Mouse (Mus musculus) inflammation-experienced regulatory T-cells, adult 6 months (primary cell): Measurements from ENCODE around the gene Ccdc171. TPM values are rescaled to one million over a fixed set of nuclear protein-coding genes. Genes with fewer than 3 reads are reported as not detected.
"Not testable (repeated sequence)": the region's sequence is repeated elsewhere in the genome, so short reads cannot be mapped to it uniquely, and the experiment has no call there.

Source experiments
- ATAC-seq: one replicate; pipeline ENCODE4 v1.8.0; 2017
- polyA plus RNA-seq, 3 experiments: library from polyadenylated mRNA; unstranded; fragments of 100-300 nt; shearing (Covaris generic); gene quantifications; one replicate each; pipeline ENCODE4 v1.2.1; 2017

Gene Ccdc171
- 10 to 100 TPM in 2 of 3 experiments, 1 to 10 TPM in 1; 6.4 to 15.4 (median 14.2) TPM for polyA plus RNA-seq

DNA sequence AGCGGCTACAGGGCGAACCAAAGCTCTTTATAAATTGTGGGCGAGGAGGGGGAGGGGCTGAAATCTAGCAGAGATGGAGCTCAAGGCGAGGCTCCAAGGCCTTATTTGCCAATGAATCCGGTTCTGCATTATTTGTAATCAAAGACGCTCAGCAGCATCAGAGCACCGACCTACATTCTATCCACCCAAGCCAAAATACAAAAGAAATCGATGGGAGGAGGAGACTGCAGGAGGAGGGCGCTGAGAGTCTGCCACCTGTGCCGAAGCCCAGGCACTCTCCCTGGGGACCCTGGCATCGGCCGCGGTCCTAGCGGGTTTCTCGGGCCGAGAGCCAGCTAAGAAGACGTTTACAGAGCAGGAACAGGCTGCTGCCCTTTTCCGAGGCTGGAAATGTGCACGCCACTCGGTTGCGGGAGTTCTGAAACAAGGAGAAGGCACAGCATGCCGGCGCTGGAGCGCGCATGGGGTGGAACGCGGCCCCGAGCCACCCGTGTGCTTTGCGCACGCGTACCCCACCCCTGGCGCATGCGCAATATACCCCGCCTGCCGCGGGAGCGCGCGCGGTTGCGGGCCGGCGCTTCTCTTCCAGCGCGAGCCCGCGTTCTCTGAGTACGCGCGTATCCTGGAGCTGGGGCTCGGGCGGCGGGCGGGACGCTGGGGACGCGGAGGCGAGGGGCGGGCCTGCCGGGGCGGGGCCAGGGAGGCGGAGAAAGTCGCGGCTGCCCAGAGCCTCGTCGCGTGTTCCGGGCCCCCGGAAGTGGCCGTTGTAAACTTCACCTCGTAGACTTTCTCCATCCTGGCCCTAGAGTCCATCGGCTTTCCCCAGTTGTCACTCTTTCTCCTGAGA lies at the start of gene Ccdc171:
Gene Ccdc171 (plus strand): TSS at position 703 of the 847 bp plus-strand sequence.
- peak; percentile 87 for ATAC-seq

DNA sequence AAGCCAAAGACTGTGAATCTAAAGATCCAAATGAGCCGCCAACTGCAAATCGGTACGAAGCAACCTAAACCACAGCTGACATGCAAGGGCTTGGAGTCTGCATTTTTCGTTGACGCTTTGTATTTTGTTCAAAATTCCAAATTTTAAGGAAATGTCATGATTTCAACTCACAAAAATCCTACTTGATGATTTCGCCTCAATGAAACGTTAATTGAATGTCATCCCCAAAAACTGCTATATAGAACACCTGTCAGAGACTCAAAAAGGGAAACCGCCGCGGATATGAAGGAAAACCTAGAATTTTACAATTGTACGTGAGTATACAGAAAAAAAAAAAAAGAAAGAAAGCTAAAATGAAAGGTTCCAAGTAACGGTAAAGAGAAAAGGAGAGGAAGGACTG lies 40.1 kb upstream of the Ccdc171 start:
- no peak for ATAC-seq

DNA sequence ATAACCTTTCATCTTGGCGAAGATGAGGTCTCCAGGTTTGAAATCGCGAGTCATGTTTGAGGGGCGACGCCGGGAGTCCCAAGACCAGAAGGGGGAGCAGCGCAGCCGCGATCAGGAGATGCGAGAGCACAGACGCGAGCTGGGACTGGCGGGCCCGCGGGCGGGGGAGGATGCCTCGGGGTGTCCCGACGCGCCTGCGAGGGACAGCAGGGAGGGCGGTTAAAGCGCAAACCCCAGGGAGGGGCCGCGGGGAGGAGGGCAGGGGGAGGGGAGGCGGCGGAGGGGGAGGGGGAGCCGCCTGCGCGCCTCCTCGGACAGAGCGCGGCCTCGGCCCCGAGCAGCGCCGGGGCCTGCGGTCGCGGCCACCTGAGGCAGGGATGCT lies 39.6 kb upstream of the Ccdc171 start:
- peak; percentile 79 for ATAC-seq

DNA sequence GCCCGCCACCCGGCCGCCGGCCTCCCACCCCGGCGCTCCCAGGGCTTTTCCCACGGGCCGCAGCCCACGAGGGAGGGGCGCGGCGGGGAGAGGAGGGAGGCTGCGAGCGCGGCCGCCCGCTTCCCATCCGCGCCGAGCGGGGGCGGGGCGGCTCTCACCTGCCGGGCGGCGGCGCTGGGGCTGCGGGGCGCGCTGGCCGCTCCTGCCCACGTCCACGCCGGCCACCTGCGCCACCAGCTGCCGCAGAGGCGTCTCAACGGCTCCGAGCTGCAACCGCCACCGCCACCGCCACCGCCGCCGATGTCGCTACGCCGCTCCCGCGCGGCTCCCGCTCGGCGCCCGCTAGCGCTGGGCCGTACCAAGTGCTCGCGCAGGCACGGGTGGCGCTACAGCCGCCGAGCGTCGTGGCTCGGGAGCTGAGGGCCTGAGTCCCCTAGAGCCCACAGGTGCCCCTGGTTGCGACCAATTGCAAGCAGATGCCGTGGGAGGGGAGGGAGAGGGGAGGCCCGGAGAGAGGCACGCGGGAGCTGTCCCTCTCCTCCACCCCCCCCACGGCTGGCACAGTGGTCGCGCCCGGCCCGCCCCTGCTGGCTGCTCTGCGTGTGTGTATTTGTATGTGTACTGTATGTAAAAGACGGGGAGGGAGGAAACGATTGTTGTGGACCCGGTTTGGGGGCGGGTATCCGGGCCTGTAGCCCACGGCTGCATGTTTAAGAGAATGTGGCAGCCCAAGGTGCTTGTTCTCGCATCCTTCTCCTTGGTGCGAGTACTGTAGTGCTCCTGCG lies 39.0 kb upstream of the Ccdc171 start, which contains the start of gene Psip1:
Gene Psip1 (minus strand): TSS at position 343 of the 785 bp plus-strand sequence.
- ATAC-seq, result peak; percentile 82

DNA sequence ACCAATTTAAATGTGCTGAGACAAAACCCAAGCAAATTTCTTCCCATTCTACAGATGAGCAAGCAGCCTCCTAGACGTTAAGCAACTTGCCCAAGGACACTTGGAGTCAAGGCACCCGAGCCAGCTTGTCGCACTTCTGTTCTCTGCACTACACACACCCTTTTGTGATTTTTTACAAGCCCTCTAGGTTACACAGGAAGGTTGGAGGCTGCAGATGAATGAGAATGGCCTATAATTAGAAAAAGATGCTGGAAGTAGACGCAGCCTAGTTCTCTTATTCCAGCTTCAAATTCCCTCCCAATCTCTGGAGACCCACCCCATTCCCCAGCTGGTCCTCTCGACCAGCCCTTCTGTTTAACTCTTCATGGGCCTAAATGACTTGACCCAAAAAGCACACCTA lies 36.2 kb upstream of the Ccdc171 start:
- no peak for ATAC-seq

DNA sequence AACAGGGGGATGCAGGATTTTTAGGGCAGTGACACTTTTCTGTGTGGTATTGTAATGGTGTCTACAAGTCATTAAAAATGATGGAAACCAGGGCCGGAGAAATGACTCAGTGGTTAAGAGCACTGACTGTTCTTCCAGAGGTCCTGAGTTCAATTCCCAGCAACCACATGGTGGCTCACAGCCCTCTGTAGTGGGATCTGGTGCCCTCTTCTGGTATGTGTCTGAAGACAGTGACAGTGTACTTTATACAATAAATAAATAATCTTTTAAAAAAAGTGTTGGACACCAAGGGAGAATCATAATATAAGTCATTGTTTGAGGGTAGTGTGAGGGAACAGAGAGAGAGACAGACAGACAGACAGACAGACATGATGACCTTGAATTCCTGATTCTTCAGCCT lies 32.2 kb upstream of the Ccdc171 start:
- ATAC-seq, result no peak

DNA sequence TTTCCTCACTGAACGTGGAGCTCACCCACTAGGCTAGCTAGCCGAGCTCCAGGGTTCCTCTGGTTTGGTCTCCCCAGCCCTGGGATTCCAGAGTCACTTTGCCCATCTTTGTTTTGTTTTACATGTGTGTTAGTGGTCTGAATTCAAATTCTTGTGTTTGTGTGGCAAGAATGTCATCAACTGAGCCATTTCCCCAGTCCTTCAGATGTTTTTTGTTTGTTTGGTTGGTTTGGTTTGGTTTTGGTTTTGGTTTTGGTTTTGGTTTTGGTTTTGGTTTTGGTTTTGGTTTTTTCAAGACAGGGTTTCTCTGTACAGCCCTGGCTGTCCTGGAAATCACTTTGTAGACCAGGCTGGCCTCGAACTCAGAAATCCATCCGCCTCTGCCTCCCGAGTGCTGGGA lies 28.3 kb upstream of the Ccdc171 start:
- ATAC-seq, result peak; percentile 41

DNA sequence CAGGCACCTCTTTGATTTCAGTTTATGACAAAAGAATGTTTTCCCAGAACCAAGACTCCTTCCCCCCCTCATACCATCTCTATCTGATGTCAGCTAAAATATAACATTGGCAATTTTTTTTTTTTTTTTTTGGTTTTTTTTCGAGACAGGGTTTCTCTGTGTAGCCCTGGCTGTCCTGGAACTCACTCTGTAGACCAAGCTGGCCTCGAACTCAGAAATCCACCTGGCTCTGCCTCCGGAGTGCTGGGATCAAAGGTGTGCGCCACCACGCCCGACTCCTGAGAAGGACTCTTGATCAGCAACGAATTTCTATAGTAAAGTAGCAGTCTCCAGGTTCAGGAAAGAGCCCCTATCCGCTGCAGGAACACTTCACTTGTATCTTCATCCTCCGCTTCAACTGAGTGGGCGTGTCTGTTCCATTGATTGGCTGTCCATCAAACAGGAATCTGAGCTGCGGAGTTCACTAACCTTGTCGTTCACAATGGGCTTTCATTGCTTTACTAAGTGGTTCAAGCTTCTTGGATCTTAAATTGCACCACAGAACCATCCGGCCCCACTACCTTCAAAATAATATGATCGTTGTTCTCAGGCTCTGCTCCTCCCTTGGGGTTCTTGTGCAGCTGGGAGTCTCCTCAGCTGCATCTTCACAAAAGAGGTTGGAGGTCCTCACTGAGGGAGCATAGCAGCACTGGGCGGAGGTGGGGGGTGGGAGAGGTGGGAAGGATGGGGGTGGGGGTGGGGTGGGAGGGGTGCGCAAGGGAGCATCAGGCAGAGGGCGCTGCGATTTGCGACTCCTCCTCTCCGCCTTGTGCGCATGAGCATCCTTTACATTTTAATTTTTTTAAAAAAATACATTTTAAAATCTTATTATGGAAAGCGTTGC lies 24.9 kb upstream of the Ccdc171 start:
- ATAC-seq, result no peak

DNA sequence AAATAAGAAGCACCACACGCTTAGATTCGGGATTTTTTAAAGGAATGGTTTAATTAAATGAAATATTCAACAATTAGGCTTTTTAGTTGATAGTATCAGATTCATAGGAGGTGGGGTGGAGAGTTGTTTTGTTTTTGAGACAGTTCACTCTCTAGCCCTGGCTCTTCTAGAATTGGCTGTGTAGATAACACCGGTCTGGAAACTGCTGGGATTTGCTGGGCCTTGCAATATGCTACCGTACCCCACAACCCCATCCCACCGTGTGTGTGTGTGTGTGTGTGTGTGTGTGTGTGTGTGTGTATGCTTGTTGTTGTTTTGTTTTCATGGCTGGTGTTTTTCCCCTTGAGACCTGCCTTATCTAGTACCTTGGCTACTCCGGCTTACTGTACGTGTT lies 24.3 kb upstream of the Ccdc171 start:
- ATAC-seq, result no peak

GRCm38 (mm10) chr4:83509600-83509999 lies 15.7 kb upstream of the Ccdc171 start:
- no peak for ATAC-seq

DNA sequence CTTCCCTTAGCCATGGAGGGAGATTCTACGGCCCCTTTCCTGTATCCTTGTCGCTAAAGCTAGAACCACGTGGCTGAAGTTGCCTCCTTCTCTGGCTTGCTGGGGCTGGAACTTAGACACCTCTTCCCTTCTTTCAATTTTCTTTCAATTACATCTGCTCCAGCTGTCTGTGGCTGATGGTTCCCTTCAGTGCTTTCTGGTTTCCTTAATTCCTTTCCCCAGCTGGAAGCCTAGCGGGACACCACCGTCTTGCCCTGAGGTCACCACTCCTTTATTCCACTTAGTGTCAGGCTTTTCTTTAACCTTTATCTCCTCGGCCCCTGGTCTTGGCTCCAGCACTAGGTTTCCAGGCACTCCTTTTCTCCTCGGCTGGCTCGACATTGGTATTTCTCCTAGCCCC lies 14.3 kb upstream of the Ccdc171 start:
- no peak for ATAC-seq

- ATAC-seq, result peak; percentile 65
These were observed 13.1 kb upstream of the Ccdc171 start for GRCm38 (mm10) chr4:83512217-83512616.

DNA sequence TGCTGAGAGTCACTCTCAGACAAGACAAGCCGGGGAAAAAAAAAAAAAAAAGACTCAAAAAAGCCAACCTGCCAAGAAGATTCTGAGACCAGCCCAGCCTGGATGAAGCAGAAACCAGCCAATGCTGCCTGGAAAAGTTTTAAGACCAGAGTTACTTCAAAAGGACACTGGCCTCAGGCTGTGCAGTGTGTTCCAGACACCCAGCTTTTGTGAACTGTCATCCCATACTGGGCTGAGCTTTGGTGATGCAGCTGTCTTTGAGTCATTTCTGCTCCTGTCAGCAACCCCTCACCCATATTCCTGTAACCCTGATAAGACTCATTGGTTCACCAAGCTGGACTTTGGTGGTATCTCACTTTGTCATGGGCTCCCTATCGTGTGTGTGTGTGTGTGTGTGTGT lies 12.7 kb upstream of the Ccdc171 start:
- no peak for ATAC-seq

- ATAC-seq, result no peak
These were observed 11.2 kb upstream of the Ccdc171 start for GRCm38 (mm10) chr4:83514183-83514582.

GRCm38 (mm10) chr4:83514976-83515669 lies 10.2 kb upstream of the Ccdc171 start:
- ATAC-seq, result peak; percentile 19

DNA sequence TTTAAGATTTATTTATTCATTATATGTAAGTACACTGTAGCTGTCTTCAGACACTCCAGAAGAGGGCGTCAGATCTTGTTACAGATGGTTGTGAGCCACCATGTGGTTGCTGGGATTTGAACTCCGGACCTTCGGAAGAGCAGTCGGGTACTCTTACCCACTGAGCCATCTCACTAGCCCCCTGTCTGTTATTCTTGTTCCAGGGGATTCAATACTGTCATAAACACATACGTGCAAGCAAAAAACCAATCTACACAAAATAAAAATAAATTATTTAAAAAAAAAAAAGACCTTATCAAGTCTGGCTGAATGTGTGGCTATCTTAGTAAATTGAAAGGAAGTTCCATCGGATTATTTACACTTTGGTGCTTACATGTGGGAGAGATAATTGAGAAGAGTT lies 9.2 kb upstream of the Ccdc171 start:
- not testable (repeated sequence) for ATAC-seq

DNA sequence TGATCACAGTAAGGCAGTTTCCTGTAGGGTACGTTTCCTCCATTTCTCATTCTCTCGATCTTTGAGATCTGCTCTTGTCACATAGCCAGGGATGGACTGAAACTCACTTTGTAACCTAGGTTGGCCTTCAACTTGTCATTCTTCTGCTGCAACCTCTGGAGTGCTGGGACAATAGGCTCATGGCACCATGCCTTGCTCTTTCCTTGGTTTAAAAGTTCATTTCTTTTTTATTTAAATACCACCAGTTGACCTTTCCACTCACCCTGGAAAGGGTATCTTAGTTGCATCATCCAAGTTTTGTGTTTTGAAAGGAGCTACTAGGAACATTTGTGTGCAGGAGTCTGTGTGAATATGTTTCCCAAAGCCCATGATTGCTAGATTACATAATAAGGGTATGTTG lies 6.2 kb upstream of the Ccdc171 start:
- no peak for ATAC-seq

- no peak for ATAC-seq
These were observed 5.5 kb upstream of the Ccdc171 start for GRCm38 (mm10) chr4:83519807-83520206.

DNA sequence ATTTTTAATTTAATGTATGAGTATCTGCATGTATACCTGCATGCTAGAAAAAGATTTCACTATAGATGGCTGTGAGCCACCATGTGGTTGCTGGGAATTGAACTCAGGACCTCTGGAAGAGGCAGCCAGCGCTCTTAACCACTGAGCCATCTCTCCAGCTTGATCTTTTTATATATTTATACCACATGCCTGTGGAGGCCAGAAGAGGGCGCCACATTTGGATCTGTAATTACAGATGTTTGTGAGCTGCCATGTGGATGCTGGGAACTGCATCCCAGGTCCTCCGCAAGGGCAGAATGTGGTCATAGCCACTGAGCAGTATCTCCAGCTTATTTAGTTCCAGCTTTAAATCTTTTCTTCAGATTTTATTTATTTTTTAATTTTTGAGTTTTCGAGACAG lies 5.0 kb upstream of the Ccdc171 start:
- no peak for ATAC-seq

DNA sequence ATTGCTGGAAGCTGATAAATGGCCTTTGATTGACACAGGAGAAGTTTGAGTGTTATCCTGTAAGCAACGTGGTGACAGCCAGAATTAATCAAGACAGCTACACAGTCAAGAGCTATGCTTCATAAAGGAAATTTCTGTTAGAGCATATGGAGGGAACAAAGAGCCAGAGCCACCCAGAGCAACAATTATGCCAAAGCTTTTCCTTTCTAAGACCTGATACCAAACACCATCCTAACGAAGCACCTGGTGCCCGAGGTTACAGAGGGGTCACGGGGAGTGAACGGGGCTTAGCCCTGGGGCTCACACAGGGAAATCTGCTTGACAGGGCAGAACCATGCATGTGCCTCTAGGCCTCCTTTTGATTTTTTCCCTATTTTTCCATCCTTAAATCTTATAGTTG lies 3.3 kb upstream of the Ccdc171 start:
- no peak for ATAC-seq

GRCm38 (mm10) chr4:83524456-83524842 lies 896 bp upstream of the Ccdc171 start:
- no peak for ATAC-seq

- ATAC-seq, result peak; percentile 16
These were observed 328 bp downstream of the Ccdc171 start for GRCm38 (mm10) chr4:83525690-83526055.
